Mouse (Mus musculus): ENCODE measurements around the gene Tlr9.

Tlr9 gene

DNA sequence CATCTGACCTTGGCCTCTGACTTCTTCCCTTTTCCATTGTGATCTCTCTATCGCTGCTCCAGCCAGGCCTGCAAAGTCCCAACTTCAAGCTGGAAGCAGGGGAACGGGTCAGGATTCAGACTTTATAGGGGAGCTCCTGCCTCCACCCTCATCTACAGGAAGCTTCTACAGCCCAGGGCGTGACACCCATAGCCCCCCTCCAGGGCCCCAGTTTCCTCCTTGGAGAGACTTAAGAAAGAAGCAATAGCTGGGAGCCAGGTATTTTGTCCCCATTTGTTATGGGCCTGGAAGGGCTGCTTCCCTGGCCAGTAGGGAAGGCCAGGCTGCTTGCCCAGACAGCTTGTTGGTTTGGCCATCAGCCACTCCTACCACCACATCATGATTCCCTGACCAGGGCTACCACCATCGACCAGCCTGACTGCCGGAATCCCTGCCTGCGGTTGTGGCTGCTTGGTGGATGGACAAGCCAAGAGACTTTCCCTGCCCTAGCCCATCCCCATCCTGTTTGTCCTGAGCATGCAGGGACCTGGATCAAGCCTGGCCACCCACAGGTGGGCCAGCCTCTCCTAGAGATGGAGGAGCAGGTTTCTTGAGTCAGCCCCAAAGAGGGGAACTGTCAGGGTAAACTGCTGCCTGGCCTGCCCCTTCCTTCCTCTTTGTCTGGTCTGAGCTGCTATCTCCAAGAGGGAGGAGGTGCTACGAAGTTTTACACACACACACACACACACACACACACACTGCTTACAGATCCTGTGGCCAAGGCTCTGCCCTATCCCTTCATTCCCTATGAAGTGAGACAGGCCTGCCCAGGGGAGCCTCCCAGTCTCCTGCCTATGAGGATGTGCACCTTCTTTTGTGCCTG, 18.2 kb upstream of the Tlr9 start:
- no peak for DNase-seq (ENCODE audit: low read depth, low spot score)

DNA sequence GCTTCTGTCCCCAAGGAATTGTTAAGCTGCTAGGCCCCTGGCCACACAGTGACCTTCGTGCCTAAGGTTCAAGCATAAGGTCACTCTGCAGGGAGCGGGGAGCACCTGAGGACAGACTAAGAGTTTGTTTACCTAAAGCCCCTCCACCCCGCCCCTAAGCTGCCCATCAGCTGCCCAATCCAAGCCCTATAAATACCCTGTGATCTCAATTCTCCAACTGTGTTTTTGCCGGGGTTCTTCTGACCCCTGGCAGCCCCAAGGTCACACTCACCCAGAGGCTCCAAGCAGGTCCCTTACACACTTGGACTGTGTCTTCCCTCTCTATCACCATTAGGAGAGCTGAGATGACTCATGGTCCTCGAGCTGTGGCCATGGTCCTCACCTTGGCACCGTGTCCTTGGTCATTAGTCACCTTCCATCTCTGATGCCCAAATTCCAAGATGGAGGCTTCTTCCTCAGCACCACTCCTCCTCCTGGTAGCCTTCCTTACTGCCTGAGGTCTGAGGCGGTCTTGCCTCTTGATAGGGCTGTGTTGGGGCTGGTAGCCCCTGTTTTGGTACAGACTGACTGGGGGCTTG, 16.6 kb upstream of the Tlr9 start:
- no peak for DNase-seq (ENCODE audit: low read depth, low spot score)

DNA sequence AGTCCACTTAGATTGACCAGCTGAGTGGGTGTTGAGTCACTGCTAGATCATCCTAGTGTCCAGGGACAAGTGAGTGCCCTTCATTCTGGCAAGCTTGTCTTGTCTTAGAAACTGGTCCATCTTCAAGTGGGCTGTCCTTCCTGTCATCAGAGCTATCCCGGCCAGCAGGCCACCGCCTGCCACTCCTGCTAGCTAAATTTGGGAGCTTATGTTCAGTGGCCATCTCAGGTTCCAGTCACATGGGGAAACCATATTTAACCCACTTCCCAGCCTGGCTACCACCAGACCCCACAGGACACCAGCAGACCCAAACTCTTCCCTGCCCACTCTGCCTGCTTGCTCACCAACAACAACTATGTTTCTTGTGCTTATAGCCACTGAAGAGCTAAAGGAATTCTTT, 15.9 kb upstream of the Tlr9 start:
- no peak for DNase-seq (ENCODE audit: low read depth, low spot score)

DNA sequence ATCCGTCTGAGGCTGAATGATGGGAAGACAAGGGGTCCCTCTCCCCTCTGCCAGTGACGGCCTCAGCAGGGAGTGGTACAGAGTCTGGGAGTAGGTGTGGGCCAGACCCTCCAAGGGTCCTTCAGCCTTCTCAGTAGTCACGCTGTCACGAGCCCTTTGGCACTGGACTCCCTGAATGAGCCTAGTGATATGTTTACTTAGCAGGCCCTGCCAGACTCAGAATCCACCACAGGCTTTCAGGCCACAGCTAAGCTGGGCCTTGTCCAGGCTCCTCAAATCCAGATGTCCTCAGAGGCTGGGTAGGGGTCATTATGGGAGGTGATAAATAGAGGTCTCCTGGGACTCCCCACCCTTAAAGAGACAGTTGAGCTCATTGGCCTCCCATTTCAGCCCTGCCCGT, 14.2 kb upstream of the Tlr9 start:
- no peak for DNase-seq (ENCODE audit: low read depth, low spot score)

DNA sequence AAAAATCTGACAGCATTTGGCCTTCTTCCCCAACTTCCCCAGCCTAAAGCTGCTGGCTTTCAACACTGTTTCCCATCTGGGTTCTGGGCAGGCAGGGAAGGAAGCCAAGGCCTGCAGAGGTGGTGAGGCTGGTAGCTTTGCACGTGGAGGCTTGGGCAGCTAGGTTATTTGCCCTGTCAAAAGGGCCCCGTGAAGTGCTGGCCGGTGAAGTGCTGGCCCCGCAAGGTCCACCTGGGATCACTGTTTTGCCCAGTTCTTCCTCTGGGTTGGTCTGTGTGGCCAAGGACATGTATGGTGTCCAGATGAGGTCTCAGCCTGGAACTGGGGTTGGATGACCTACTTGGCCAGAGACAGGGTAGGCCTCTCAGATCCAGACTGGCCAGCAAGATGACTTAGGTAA, 12.4 kb upstream of the Tlr9 start:
- DNase-seq (ENCODE audit: low read depth, low spot score), result no peak

DNA sequence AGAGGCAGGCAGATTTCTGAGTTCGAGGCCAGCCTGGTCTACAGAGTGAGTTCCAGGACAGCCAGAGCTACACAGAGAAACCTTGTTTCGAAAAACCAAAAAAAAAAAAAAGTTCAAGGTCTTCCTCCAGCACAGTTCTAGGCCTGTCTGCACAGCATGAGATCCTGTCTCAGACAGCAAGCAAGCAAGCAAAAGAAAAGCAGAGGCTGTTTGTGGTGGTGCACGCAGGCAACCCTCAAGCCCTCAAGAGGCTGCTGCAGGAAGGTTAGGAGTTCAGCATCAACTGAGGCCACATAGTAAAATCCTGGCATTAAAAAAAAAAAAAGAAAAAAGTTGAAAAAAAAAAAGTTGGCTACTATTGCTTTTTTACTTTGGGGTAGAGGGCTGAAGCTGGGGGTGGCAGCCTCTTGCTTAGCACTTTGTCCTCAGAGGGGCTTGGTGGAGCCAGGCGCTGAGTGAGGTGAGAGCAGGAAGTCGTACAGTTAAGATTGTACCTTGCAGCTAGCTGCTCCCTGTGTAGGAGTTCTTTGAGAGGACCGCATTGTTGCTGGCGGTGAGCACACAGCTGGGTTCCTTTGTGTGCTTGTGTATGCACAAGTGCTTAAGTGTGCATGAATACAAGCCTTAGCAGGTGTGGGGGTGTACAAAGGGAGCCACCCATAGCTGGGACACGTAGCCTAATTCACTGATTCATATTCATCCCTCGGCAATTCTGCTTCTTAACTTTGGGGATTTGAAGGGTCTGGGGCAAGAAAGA, 11.4 kb upstream of the Tlr9 start:
- DNase-seq (ENCODE audit: low read depth, low spot score), result no peak

DNA sequence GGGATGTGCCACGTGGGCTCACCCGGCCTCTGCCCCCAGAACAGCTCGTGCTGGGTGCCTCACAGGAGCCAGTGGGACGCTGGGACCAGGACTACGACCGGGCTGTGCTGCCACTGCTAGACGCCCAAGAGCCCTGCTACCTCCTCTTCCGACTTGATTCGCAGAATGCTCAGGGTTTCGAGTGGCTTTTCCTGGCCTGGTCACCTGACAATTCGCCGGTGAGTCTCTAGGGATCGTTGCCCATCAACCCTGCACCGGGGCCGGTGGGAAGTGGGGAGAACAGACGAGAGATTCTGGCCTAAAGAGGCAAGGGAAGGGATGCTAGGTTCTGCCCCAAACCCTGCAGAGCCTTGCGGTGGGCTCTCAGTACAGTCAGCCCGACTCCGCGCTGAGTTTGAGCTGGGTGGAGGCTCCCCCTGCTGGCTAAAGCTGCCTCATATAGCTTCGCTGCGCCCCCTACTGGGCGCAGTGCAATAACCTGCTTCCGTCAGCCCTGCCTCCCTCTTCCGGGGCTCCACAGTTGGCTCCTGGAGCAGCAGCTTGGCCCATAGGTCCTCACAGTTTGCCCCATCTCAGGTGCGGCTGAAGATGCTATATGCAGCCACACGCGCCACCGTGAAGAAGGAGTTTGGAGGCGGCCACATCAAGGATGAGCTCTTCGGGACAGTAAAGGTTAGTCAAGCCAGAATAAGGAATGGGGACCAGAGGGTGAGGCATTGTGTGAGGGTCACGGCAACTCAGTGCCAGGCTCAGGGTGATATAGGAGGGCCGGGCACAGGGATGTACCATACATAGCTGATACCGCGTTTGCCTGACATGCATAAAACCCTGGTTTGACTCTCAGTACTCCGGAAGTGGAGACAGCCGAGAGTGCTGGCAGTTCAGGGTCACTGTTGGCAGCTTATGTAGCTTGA, 10.5 kb upstream of the Tlr9 start:
- peak; percentile 91 for DNase-seq (ENCODE audit: low read depth, low spot score)

DNA sequence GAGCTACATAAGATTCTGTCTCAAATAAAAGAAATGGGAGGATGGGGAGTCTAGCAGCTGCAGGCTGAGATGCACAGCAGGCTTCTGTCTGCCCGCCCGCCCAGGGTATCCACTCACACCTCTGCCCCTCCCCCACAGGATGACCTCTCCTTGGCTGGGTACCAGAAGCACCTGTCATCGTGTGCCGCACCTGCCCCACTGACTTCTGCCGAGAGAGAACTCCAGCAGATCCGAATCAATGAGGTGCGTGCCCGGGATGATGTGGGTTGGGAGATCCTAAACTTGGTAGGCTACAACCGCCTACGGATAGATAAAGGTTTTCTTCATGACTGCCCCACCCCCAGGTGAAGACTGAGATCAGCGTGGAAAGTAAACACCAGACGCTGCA, 9.8 kb upstream of the Tlr9 start:
- no peak for DNase-seq (ENCODE audit: low read depth, low spot score)

DNA sequence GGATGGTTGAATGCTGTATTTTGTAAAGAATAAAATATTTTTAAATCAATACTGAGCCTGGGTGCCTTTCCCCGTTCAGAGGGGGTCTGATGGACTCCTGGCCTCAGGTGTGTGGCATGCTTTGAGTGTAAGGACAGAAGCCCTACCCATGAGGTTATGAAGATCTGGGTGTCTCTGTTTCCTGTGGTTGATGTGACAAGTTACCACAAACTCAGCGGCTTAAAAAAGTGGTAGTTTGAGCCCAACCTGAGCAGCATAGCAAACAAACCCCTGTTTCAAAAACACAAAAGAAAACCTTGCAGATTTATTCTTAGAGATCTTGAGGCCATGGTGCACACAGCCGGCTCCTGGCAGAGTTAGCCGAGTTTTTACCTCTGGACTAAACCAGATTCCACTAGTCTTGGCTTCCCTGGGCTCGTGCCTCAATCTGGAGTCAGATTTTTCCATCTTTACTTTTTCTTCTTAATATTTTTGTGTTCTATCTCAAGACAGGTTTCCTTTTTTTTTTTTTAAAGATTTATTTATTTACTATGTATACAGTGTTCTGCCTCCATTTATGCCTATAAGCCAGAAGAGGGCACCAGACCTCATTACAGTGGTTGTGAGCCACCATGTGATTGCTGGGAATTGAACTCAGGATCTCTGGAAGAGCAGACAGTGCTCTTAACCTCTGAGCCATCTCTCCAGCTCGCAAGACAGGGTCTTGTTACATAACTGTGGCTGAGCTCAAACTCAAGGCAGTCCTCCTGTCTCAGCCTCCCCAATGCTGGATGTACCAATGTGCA, 6.9 kb upstream of the Tlr9 start:
- no peak for DNase-seq (ENCODE audit: low read depth, low spot score)

DNA sequence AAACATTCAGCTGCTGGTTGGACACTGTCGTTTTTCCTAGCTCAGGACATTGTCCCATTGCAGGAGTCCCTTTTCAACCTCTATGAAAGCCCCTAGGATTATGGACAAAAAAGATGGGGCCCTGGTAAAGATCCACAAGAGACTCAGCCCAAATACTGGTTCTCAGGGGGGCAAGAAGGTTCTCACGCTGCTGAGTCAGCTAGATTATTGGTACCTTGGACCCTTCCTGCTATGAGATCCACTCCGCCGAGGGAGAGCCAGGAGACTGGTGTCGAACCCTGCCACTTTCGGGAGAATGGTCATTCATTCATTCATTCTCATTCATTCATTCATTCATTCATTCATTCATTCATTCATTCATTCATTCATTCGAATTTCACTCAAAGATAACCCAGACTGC, 5.4 kb upstream of the Tlr9 start:
- DNase-seq (ENCODE audit: low read depth, low spot score), result no peak

DNA sequence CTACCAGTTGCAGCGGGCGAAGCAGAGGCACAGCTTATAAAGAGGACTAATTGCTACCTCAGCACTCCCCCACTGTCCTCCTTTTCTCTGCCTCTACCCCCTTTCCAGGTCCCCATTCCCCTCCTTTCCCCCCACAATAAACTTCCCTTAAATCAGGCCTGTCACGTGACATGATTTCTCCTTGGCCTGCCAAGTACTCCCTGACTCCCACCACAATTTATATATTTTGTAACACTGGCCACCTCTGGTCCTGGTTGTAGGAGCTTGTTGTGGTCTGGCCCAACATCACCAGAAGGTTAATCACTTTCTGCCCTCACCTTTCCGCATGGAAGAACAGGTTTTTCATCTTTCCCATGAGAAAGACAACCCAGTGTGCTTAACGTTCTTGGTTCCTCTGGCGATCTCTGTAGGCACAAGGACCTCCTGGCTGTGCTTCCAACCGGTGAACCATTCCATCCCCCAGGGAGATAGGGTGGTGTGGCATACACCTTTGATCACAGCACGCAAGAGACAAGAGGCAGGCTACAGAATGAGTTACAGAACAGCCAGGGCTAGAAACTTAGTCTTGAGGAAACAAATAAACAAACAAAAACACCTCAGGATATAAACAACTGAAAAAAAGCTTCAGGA, 1.4 kb upstream of the Tlr9 start:
- no peak for DNase-seq (ENCODE audit: low read depth, low spot score)

DNA sequence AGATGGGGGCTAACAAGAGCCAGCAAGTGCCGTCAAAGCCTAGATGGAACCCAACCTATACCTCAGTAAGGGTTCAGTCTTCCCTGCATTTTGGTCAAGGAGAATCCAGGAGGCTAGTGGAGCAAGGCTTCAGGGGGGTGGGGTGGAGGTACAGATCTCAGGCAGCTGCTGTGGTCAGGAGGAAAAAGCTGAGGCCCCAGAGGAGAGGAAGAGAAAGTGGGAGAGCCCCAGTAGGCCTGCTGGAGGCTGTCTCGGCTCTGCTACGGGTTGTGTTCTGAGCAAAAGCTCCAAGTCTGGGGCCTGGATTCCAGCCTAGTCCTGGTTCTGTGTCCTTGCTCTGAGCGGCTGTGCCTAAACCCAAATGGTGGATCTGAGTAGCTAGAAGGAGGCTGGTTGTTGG, 596 bp downstream of the Tlr9 start:
- no peak for DNase-seq (ENCODE audit: low read depth, low spot score)

DNA sequence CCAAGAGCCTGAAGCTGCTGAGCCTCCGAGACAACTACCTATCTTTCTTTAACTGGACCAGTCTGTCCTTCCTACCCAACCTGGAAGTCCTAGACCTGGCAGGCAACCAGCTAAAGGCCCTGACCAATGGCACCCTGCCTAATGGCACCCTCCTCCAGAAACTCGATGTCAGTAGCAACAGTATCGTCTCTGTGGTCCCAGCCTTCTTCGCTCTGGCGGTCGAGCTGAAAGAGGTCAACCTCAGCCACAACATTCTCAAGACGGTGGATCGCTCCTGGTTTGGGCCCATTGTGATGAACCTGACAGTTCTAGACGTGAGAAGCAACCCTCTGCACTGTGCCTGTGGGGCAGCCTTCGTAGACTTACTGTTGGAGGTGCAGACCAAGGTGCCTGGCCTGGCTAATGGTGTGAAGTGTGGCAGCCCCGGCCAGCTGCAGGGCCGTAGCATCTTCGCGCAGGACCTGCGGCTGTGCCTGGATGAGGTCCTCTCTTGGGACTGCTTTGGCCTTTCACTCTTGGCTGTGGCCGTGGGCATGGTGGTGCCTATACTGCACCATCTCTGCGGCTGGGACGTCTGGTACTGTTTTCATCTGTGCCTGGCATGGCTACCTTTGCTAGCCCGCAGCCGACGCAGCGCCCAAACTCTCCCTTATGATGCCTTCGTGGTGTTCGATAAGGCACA, 3.2 kb downstream of the Tlr9 start:
- DNase-seq (ENCODE audit: low read depth, low spot score), result no peak

DNA sequence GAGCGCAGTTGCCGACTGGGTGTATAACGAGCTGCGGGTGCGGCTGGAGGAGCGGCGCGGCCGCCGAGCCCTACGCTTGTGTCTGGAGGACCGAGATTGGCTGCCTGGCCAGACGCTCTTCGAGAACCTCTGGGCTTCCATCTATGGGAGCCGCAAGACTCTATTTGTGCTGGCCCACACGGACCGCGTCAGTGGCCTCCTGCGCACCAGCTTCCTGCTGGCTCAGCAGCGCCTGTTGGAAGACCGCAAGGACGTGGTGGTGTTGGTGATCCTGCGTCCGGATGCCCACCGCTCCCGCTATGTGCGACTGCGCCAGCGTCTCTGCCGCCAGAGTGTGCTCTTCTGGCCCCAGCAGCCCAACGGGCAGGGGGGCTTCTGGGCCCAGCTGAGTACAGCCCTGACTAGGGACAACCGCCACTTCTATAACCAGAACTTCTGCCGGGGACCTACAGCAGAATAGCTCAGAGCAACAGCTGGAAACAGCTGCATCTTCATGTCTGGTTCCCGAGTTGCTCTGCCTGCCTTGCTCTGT, 3.8 kb downstream of the Tlr9 start:
- no peak for DNase-seq (ENCODE audit: low read depth, low spot score)

DNA sequence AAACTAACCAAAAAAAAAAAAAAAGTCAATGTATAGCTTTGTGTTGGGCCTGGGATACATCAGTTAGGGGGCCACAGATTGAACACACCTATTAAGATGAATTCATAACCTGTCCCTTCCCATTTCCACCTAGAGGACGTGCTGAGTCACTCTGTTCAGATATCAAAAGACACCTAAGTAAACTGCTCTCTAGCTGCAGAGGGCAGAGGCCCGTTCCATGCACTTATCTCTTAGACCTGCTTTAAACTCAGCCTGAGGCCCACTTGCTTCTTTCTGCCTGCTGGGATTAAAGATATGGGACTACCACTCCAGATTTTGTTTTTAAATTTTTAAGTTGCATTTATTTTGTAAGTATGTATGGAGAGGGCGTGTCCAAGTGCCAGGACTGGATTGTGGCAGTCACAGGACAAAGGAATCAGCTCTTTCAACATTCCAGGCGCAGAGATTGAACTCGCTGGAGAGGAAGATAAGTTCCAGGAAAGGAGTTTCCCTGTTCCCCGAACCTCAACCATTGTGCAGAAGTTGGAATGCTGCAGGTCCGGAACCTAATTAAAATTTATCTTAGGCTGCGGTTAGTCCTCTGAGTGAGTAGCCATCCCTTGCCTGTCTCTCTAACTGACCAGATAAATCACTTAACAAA, 5.5 kb downstream of the Tlr9 start:
- DNase-seq (ENCODE audit: low read depth, low spot score), result no peak

DNA sequence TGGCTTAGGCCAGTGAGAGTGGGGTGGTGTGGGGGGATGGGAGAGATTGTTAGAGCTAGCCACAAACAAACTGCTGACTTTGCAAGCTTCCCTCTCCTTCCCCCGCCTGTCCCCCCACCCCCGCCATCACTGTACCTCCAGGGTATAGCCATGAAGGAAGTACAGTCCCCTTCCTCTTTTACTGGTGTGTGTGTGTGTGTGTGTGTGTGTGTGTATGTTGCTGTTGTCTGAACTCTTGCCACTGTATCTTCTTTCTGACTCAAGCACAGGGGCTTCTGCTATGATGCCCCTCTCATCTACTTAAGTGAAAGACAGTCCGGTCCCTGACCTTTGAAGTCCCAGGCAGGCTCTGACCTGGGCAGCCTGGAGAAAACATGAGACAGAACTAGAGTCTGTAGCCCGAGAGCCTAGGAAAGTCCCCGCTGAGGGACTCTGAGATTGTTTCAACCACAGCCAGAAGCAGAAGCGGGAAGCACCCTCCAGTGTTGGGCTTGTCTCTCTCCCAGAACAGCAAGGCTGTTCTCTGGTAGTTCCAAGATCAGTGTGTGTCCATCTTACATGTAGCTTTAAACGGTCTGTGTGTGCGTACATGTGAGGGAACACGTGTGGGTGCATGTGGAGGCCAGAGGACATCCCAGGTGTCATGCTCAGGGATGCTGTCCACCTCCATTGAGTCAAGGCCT, 7.8 kb downstream of the Tlr9 start:
- DNase-seq (ENCODE audit: low read depth, low spot score), result no peak

DNA sequence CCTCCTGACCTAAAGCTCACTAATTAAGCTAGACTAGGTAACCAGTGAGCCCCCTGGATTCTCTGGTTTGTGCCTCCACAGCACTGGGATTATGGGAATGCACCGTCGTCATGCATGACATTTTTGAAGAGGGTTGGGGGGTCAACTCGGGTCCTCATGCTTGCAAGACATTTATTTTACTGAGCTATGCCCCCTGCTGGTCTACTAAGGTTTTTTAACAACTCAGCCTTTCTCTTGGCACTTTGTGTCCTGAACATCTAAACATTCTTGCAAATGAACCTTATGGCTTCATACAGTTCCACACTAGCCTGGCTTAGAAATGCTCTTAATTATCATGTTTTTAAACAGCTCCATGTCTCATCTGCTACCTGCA, 8.3 kb downstream of the Tlr9 start:
- no peak for DNase-seq (ENCODE audit: low read depth, low spot score)

DNA sequence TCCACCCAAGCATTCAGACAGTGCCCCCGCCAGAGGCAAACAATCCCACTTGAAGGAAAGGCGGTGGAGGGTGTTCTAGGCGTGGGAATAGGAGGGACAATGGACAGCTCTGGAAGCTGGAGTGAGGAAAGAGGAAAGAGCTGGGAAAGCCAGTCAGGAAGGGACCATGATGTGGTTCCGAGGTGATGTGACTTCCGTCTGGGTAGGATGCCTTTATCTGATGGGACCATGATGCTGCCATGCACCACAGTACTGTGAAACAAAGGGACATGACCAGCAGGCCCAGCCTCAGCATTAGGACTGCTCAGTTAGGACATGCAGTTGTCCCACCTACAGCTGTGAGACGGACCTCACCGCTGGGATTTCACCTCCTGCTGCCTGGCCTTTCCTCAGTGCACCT, 8.8 kb downstream of the Tlr9 start:
- DNase-seq (ENCODE audit: low read depth, low spot score), result no peak

DNA sequence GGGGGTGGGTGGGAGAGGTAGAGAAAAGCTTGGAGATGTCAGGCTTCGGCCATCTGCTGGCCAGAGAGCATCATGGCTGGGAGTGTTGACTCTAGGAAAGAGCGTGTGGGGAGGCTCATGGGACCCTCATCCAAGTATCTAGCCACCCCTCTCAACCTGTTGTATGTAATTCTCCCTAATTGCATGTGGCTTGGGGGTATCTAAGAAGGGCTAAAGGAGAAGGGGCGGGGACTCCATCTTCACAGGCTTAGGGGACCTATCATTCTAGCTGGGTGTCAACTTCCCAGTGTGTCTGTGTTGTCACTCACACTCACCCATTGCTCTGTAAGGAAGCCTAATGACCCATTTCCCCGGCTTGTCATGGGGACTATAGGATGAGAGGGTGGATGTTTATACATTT, 9.4 kb downstream of the Tlr9 start:
- DNase-seq (ENCODE audit: low read depth, low spot score), result no peak

Measured in WW6 (cell line).